Mouse (Mus musculus) midbrain, embryonic 10.5 days (tissue): ENCODE data around the gene Rer1. TPM values are rescaled to one million over a fixed set of nuclear protein-coding genes. Genes with fewer than 3 reads are reported as not detected.

Experiments used
- DNase-seq: peaks from one replicate; pipeline ENCODE4 v3.0.0-alpha.2; 2017; ENCODE audit warnings: low spot score
- H3K27ac ChIP-seq: fragments of 300-500 bp; sonication (generic); replicated peaks from 2 replicates; pipeline ENCODE4 v1.5.1; 2016; ENCODE audit warnings: mild to moderate bottlenecking
- H3K27me3 ChIP-seq: fragments of 300-500 bp; sonication (generic); 2 replicates; pipeline ENCODE4 v1.6.1; 2016; ENCODE audit warnings: low read depth, mild to moderate bottlenecking; ENCODE audit not compliant: poor library complexity, severe bottlenecking
- H3K36me3 ChIP-seq: fragments of 300-500 bp; sonication (generic); 2 replicates; pipeline ENCODE4 v1.6.1; 2016; ENCODE audit warnings: mild to moderate bottlenecking, moderate library complexity
- H3K4me1 ChIP-seq: fragments of 300-500 bp; sonication (generic); 2 replicates; pipeline ENCODE4 v1.6.1; 2016
- H3K4me3 ChIP-seq: fragments of 300-500 bp; sonication (generic); 2 replicates; pipeline ENCODE4 v1.5.1; 2016; ENCODE audit warnings: mild to moderate bottlenecking, moderate library complexity
- H3K9me3 ChIP-seq: fragments of 300-500 bp; sonication (generic); replicated peaks from 2 replicates; pipeline ENCODE4 v1.6.1; 2016; ENCODE audit warnings: mild to moderate bottlenecking
- WGBS: fragments of 180-500 bp; shearing (Covaris S2); methylation state at CpG from one replicate; pipeline ENCODE4 v1.1.7; 2016; 5-methylcytosine and 5-hydroxymethylcytosine counted together
- polyA plus RNA-seq: library from polyadenylated mRNA; unstranded; fragments of >200 nt; fragmentation: Nextera tagmentation; extraction: Ambion mirVana; gene quantifications from 2 replicates; pipeline ENCODE4 v1.2.1, GENCODE M21; 2016

The Rer1 gene
- 137 and 147 TPM in 2 replicates for polyA plus RNA-seq

GRCm38 (mm10) chr4:155086108-155087024 lies at the start of gene Rer1, which contains the start of gene Morn1:
Gene Rer1 (minus strand): TSS chr4:155086382.
Gene Morn1 (plus strand): TSS chr4:155086577.
- peaks cover 34% of the 10 kb centered on the region for H3K4me1 ChIP-seq
- peak within 1 kb of the TSS; percentile 82 for H3K4me3 ChIP-seq
- H3K27ac ChIP-seq: peak within 1 kb of the TSS; percentile 91
- under 1% methylated on average over 85 of the region's 85 CpGs for WGBS
- H3K27me3 ChIP-seq: no peaks in the 10 kb centered on the region
- H3K36me3 ChIP-seq: peaks cover 47% of the 10 kb centered on the region
- peak; percentile 100 for DNase-seq
- no peaks in the 10 kb centered on the region for H3K9me3 ChIP-seq

GRCm38 (mm10) chr4:155134686-155135172 lies 48.5 kb upstream of the Rer1 start:
- WGBS: 87% methylated on average over 7 of the region's 7 CpGs
- no peak overlapping the region for H3K4me3 ChIP-seq
- H3K4me1 ChIP-seq: peaks cover 54% of the 10 kb centered on the region

GRCm38 (mm10) chr4:155133658-155134417 lies 47.7 kb upstream of the Rer1 start:
- no peaks in the 10 kb centered on the region for H3K36me3 ChIP-seq
- H3K9me3 ChIP-seq: no peaks in the 10 kb centered on the region
- 64% methylated on average over 20 of the region's 20 CpGs for WGBS
- peak overlapping the region; percentile 39 for H3K27ac ChIP-seq
- peaks cover 54% of the 10 kb centered on the region for H3K4me1 ChIP-seq
- H3K4me3 ChIP-seq: no peak overlapping the region
- H3K27me3 ChIP-seq: no peaks in the 10 kb centered on the region
- DNase-seq: peak; percentile 41

More at GRCm38 (mm10) chr4:155134686-155135172, 48.5 kb upstream of the Rer1 start:
- Histone ChIP-seq H3K36me3 (no peaks in the 10 kb centered on the region), H3K27me3 (no peaks in the 10 kb centered on the region), H3K9me3 (no peaks in the 10 kb centered on the region), H3K27ac (peak overlapping the region; percentile 39)
- DNase-seq: no peak

- Histone ChIP-seq H3K27me3 (no peaks in the 10 kb centered on the region), H3K36me3 (no peaks in the 10 kb centered on the region), H3K4me1 (peaks cover 54% of the 10 kb centered on the region), H3K4me3 (no peak overlapping the region), H3K9me3 (no peaks in the 10 kb centered on the region), H3K27ac (peak overlapping the region; percentile 39)
- 43% methylated on average over 3 of the region's 3 CpGs for WGBS
- DNase-seq: no peak
Measured at GRCm38 (mm10) chr4:155133188-155133587, 47.0 kb upstream of the Rer1 start.

- WGBS: 90% methylated on average over 7 of the region's 7 CpGs
- Histone ChIP-seq H3K27me3 (no peaks in the 10 kb centered on the region), H3K4me3 (no peak overlapping the region), H3K27ac (no peak overlapping the region), H3K9me3 (no peaks in the 10 kb centered on the region), H3K4me1 (peaks cover 57% of the 10 kb centered on the region), H3K36me3 (no peaks in the 10 kb centered on the region)
- no peak for DNase-seq
Measured at GRCm38 (mm10) chr4:155130616-155131015, 44.4 kb upstream of the Rer1 start.

GRCm38 (mm10) chr4:155129996-155130395 lies 43.8 kb upstream of the Rer1 start:
- H3K4me3 ChIP-seq: no peak overlapping the region
- H3K27ac ChIP-seq: peak overlapping the region; percentile 39; the same call in 1 of the 2 replicates

GRCm38 (mm10) chr4:155129132-155129917 lies 43.1 kb upstream of the Rer1 start:
- DNase-seq: no peak
- Histone ChIP-seq H3K4me3 (no peak overlapping the region), H3K9me3 (no peaks in the 10 kb centered on the region), H3K36me3 (no peaks in the 10 kb centered on the region), H3K27ac (peak overlapping the region; percentile 39), H3K4me1 (peaks cover 48% of the 10 kb centered on the region), H3K27me3 (no peaks in the 10 kb centered on the region)
- 94% methylated on average over 10 of the region's 10 CpGs for WGBS

More at GRCm38 (mm10) chr4:155129996-155130395, 43.8 kb upstream of the Rer1 start:
- Histone ChIP-seq H3K4me1 (peaks cover 52% of the 10 kb centered on the region), H3K27me3 (no peaks in the 10 kb centered on the region), H3K9me3 (no peaks in the 10 kb centered on the region), H3K36me3 (no peaks in the 10 kb centered on the region)
- WGBS: 91% methylated on average over 14 of the region's 14 CpGs
- no peak for DNase-seq

GRCm38 (mm10) chr4:155128411-155128810 lies 42.2 kb upstream of the Rer1 start:
- no peaks in the 10 kb centered on the region for H3K36me3 ChIP-seq
- peaks cover 44% of the 10 kb centered on the region for H3K4me1 ChIP-seq
- no peak for DNase-seq
- WGBS: 92% methylated on average over 15 of the region's 15 CpGs
- peak overlapping the region; percentile 29; the same call in 1 of the 2 replicates for H3K27ac ChIP-seq
- H3K9me3 ChIP-seq: no peaks in the 10 kb centered on the region
- H3K27me3 ChIP-seq: no peaks in the 10 kb centered on the region
- no peak overlapping the region for H3K4me3 ChIP-seq

GRCm38 (mm10) chr4:155126602-155127372 lies 40.6 kb upstream of the Rer1 start:
- no peaks in the 10 kb centered on the region for H3K36me3 ChIP-seq
- 74% methylated on average over 7 of the region's 7 CpGs for WGBS
- no peaks in the 10 kb centered on the region for H3K9me3 ChIP-seq
- no peak overlapping the region for H3K4me3 ChIP-seq
- H3K27ac ChIP-seq: peak overlapping the region; percentile 29
- no peak for DNase-seq
- peaks cover 41% of the 10 kb centered on the region for H3K4me1 ChIP-seq
- no peaks in the 10 kb centered on the region for H3K27me3 ChIP-seq

GRCm38 (mm10) chr4:155126194-155126593 lies 40.0 kb upstream of the Rer1 start:
- 94% methylated on average over 5 of the region's 5 CpGs for WGBS
- no peak overlapping the region for H3K4me3 ChIP-seq
- no peaks in the 10 kb centered on the region for H3K9me3 ChIP-seq
- H3K27ac ChIP-seq: peak overlapping the region; percentile 29
- H3K27me3 ChIP-seq: no peaks in the 10 kb centered on the region
- peaks cover 41% of the 10 kb centered on the region for H3K4me1 ChIP-seq
- H3K36me3 ChIP-seq: no peaks in the 10 kb centered on the region
- DNase-seq: no peak

GRCm38 (mm10) chr4:155125310-155125709 lies 39.1 kb upstream of the Rer1 start:
- WGBS: 64% methylated on average over 7 of the region's 7 CpGs
- Histone ChIP-seq H3K36me3 (no peaks in the 10 kb centered on the region), H3K27me3 (no peaks in the 10 kb centered on the region), H3K27ac (peak overlapping the region; percentile 10), H3K4me1 (peaks cover 48% of the 10 kb centered on the region), H3K9me3 (no peaks in the 10 kb centered on the region), H3K4me3 (no peak overlapping the region)
- no peak for DNase-seq
